Mouse (Mus musculus): ENCODE results near the gene Hyal1.

Hyal1 gene

DNA sequence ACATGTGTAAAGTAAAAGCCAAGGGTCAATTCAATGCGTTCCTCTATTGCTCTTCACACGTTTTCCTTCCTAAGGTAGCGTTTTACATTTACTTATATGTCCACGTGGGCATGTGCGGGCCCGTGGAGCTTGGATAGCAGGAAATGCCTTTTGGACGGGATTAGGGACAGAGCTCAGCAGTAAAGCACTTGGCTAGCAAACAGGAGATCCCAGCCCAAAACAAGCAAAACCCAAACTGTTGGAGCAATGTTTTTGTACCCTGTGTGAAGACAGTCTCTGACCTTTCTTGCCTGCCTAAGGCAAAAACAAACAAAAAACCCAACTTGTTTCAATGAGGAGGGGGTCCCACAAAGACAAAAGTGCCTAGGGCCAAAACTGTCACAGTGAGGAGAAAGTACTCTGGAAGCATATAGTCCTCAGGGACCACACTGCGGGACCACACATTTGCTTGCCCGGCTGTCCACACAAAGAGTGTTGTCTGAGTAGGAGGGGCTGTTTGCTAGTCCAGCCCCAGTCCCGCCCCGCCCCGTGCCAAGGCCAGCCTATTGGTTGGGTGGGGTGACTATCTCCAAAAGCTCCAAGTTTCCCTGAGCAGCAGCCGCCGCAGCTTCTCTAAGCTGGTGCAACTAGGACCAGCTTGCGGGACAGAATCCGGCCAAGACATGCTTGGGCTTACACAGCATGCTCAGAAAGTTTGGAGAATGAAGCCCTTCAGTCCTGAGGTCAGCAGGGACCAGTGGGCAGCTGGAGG, at the start of gene Hyal1:
Gene Hyal1 (plus strand): TSS at position 571 of the 751 bp plus-strand sequence.
- DNase-seq, result peak; percentile 94

DNA sequence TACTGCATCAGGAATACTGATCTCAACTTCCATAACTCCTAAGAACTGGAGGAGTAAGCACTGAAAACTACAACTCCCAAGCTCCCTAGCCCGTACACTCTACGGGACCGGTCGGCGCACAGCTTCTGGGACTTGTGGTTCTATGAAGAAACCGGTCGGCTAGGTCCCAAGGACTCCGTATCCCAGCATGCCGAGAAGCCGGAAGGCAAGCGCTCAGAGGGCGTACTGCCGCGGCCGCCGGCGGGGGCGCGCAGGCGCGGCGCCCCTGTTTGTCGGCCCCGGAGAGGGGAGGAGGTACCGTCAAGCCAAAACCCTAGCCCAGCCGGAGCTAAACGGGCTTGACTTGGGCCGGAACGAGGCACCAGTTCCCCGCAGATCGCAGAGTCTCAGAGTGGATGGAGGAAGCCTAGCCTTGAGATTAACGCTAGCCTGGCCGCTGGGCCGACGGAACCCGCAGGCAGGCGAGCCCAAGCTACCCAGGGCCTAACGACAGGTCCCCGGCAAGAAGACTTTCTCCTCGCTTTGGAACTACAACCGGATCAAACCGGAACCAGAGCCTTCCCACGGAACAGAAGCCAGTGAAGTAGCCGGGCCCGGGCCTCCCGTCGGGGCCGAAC, 42.8 kb upstream of the Hyal1 start, which contains the start of gene Tmem115:
Gene Tmem115 (plus strand): TSS at position 155 of the 617 bp plus-strand sequence.
- DNase-seq, result peak; percentile 96

DNA sequence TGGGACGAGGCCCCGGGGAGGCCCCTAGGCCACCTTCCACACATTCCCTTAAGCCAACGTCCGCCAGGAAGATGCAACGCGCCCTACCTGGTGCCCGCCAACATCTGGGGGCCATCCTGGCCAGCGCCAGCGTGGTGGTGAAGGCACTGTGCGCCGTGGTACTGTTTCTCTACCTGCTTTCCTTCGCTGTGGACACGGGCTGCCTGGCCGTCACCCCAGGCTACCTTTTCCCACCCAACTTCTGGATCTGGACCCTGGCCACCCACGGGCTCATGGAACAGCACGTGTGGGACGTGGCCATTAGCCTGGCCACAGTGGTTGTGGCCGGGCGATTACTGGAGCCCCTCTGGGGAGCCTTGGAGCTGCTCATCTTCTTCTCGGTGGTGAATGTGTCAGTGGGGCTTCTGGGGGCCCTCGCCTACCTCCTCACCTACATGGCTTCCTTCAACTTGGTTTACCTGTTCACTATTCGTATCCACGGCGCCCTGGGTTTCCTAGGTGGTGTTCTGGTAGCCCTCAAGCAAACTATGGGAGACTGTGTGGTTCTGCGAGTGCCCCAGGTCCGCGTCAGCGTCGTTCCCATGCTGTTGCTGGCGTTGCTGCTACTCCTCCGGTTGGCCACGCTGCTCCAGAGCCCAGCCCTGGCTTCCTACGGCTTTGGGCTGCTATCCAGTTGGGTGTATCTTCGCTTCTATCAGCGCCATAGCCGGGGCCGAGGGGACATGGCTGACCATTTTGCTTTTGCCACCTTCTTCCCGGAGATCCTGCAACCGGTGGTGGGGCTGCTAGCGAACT, 42.1 kb upstream of the Hyal1 start:
- DNase-seq, result peak; percentile 48

DNA sequence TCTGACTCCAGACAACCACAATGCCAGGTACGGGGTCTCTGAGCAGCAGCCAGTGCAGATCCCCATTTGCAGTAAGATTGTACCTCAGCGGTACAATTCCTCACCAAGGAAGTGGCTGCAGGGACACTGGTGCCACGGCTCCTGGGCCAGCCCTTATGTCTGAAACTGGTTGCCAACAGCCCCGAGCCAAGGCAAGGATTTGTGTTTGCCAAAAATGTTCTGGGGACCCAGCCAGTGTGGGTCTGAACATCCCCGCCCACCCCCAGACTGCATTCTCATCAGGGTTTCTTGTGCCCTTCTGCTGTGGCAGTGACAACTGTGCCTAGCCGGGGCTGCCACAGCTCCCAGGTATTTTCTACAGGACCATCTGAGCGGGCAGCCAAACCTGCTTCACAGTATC, 38.5 kb upstream of the Hyal1 start:
- DNase-seq, result no peak

DNA sequence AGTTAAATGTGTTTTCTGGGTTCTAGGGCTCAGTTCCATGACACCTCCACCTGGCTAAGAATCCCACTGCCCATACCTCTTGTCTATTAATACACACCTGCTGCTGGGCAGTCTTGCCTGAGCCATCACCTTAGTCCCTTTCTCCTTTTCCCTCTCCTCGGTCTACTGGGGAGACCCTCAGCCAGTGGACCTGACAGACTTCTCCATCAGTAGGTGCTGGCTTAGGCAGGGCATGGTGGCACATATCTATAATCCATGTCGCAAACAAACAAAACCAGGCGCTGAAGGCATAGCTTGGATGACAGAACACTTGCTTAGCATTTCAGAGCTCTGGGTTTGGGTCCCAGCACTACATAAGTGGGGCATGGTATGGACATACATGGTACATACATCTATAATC, 38.0 kb upstream of the Hyal1 start:
- no peak for DNase-seq

DNA sequence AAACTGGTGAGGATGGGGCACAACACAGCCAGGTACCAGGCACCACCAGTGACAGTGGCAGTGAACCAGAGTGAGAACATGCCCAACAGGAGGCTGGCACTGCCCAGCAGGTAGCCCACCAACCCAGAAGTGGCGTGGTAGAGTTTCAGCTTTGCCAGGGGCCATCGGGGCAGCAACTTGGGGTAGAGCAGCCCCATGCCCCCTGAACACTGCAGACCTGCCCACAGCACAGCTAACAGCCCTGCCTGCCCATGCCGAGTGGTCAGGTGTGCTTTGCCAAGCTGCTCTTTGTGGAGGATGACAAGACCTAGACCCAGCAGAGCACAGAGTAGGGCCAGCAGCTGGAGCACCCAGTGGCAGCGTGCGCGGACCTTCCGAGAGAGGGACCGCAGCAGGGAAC, 36.8 kb upstream of the Hyal1 start:
- DNase-seq, result no peak

DNA sequence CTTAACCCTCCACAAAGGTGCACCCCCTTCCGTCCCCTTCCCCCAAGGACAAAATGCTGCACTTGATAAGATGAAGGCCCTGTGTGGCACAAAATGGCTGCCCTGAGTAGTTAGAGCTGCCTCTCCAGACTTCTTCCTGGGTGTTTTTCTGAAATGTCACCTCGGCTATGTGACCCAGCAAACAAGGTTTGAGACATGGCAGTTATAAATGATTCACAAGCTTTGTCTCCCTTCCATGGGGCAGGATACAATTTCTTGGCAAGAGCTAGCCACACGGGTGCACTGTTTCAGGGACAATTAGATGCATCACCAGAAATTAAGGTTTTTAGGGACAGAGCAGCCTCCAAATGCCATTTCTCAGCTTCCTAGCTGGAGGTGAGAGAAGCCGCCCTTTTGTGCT, 36.3 kb upstream of the Hyal1 start:
- DNase-seq, result no peak

DNA sequence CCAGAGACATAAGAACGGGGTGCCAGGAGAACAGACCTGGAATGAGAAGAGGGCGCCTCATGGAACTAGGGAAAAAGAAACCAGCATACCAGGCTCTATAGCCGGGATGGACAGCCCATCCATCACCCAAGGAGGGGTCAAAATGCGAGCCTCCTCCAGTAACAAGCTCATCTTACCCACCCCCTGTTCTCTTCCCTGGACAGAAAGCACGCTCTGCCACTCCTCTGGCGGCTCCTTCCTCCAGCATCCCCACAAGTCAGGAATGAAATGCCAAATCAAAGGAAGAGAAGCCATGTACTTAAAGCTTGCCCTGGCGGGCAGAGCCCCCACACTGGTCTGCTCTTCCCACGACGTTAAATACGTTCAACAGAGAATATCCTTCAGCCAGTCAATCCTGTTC, 35.7 kb upstream of the Hyal1 start:
- no peak for DNase-seq

DNA sequence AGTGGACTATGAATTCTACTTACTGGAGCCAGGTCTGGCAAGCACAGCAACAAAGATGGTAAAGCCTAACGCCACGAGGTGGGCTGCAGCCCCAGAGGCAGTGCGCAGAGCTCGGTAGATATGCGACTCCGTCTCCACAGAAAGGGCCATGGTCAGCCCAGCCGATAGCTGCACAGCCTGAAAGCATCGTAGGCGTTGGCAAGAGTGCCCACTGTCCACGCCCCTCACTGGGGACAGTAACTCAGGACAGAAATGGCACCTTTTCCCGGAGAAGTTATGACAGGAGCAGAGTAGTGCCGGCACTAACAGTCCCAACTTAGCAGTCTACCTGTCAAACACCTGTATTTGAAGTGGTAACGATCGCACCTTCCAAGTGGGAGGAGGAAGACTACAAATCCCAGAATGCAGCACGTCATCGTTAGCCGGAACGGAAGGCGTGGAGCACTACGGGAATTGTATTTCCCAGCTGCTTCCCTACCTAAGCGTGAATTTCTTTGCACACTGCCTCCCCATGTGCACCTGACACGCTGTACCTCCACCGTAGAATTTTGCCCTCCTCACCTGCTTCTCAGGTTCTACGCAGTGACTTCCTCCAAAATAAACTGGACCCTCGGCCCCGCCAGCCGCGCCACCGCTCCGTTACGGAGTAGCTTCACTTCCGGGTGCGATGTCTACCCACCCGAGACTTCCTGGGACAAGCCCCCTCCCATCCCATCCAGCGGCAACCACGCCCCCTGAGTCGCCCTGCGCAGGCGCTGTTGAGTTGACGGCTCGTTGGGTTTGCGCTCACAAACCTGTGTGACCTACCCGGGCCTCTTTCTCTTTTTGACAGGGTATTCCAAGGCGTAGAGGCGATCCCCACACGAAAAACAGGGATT, 35.0 kb upstream of the Hyal1 start, which contains the start of the genes Cyb561d2 and Nprl2:
Gene Cyb561d2 (minus strand): TSS at position 720 of the 878 bp plus-strand sequence.
Gene Nprl2 (plus strand): TSS at position 753 of the 878 bp plus-strand sequence.
- peak; percentile 97 for DNase-seq

DNA sequence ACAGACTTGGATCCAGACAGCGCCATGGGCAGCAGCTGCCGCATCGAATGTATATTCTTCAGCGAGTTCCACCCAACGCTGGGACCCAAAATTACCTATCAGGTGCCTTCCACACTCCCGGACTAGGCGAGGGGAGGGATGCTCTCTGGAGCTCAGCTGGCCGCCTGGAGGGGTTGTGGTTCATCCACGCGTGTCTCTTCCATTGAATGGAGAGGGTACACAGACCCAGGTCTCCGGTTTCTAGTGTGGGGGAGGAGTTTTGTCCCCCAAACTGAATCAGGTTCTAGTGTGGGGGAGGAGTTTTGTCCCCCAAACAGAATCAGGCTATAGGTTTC, 34.4 kb upstream of the Hyal1 start:
- DNase-seq, result no peak

DNA sequence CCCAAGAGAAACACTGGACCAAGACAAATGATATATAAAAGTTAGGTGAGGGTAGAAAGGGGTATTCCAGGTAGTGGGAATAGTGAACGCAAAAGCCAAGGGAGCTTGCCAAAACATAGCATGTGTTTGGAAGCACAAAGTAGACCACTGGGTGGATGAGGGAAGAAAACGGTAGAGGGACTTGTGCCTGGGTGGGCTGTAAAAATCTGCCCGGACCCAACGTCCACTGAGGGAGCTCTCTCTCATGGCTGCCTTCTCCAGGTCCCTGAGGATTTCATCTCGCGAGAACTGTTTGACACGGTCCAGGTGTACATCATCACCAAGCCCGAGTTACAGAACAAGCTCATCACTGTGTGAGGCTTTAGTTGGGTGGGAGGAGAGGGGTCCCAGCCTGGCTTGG, 34.0 kb upstream of the Hyal1 start:
- DNase-seq, result no peak

DNA sequence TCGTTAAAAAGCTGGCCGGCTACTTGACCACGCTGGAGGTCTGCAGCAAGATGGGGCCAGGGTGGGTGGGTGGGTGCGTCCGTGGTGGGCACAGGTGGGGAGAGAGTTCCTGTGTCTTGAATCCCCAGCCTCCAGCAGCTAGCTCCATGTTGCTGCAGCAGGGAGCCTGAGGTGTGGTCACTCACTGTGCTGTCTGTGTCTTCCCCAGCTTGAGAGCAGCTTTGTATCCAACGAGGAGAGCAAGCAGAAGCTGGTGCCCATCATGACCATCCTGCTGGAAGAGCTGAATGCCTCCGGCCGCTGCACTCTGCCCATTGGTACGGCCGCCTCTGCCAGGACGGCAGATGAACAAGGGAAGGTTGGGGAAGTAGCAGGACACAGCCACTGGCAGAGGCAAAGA, 33.4 kb upstream of the Hyal1 start:
- DNase-seq, result no peak

DNA sequence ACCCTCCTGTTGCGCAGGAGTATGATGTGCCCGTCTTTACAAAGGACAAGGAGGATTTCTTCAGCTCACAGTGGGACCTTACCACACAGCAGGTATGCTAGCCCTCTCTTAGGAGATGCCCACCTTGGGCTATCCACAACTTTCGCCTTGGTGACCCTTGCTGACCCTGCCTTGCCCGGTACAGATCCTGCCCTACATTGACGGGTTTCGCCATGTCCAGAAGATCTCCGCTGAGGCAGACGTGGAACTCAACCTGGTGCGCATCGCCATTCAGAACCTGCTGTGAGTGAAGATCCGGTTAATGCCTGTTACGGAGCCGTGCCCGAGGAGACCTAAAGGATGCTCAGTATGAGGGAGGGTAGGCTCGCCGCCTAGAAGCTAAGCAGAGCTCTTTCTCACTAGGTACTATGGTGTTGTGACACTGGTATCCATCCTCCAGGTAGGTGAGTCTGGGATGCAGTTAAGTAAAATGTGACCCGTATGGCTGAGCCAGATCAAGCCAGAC, 32.5 kb upstream of the Hyal1 start:
- DNase-seq, result no peak

DNA sequence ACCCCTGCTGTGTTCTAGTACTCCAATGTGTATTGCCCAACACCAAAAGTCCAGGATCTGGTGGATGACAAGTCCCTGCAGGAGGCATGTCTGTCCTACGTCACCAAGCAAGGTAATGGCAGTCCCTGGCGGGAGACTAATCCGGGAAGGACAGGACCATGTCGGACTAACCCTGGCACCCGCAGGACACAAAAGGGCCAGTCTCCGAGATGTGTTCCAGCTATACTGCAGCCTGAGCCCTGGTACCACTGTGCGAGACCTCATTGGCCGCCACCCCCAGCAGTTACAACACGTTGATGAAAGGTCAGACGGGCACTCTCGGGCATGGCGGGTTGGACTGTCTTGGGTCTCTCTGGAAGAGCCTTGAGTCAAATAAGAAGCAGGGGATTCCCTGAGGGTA, 32.0 kb upstream of the Hyal1 start:
- DNase-seq, result no peak

DNA sequence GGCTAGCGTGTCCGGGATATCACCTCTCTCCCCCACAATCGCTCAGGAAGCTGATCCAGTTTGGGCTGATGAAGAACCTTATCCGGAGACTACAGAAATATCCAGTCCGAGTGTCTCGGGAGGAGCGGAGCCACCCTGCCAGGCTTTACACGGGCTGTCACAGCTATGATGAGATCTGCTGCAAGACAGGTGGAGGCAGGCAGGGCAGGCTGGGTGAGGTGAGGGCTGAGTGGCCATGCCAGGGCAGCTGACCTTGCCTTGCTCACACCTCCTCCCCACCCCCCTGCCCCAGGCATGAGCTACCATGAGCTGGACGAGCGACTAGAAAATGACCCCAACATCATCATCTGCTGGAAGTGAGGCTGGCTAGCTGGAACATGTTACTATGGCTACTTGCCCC, 31.5 kb upstream of the Hyal1 start:
- DNase-seq, result no peak

DNA sequence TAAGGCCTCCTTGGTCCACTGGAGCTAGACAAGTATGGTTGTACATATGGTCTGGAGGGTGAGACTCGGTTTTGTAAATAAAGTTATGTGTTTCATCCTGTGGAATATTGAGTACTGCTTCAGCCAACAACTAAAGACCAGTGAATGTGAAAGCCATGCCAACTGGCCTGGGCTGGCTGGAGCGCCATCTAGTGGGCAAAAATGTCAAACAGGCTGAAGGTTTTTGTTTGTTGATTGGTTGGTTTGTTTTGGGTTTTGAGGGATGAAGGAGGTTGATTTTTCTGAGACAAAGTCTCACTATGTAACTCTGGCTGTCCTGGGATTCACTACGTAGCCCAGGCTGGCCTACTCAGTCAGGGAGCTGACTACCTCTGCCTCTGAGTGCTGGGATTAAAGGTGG, 31.1 kb upstream of the Hyal1 start:
- DNase-seq, result peak; percentile 88

DNA sequence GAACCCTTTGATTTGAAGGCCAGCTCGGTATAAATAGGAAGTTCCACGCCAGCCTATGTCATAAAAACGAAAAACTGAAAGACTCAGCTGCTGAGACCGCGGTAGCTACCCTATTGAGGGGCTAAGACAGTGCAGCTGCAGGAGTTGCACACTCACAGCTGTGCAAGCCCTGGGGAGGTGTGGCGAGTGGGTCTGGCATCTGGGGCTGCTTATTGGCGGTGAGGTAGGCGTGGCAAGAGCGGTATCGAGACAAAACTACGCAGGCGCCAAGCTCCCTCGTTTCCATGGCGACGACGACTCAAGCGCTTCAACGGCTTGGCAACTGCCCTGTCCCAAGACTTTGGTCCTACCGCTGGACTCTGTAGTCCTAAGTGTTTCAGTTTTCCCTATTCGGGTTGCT, 29.7 kb upstream of the Hyal1 start, which contains the start of gene Zmynd10:
Gene Zmynd10 (plus strand): TSS at position 273 of the 400 bp plus-strand sequence.
- peak; percentile 95 for DNase-seq

DNA sequence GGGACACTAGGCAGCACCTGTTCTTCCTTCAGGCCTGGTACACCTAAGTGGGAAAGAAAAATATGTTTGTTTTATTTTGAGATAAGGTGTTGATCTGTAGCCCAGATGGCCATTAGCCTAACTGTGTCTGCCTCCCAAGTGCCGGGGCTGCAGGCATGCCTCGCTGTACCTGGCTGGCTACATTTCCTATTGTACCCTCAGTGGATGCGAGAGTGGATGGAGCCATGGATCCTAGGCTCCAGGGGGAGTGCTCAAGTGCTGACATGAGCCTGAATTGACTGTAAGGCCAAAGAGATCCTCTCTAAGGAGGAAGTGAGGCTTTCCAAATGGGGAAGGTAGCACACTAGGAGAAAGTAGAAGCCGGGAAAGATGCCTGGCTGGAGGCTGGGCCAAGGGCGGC, 28.8 kb upstream of the Hyal1 start:
- no peak for DNase-seq

DNA sequence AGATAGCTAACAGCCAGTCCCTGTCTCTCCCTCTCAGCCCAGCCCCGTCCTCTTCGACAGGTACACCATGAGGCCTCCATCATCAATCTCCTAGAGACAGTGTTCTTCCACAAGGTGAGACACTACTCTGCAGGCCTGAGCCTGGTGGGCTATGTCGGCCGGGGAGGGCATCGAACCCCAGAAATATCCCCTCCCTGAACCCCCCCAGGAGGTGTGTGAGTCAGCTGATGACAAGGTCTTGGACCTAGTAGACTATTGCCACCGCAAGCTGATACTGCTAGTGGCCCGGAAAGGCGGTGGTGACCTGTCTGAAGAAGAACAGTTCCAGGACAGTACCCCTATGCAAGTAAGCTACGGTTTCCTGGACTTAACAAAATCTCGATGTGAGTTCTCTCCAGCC, 27.9 kb upstream of the Hyal1 start:
- DNase-seq, result no peak

DNA sequence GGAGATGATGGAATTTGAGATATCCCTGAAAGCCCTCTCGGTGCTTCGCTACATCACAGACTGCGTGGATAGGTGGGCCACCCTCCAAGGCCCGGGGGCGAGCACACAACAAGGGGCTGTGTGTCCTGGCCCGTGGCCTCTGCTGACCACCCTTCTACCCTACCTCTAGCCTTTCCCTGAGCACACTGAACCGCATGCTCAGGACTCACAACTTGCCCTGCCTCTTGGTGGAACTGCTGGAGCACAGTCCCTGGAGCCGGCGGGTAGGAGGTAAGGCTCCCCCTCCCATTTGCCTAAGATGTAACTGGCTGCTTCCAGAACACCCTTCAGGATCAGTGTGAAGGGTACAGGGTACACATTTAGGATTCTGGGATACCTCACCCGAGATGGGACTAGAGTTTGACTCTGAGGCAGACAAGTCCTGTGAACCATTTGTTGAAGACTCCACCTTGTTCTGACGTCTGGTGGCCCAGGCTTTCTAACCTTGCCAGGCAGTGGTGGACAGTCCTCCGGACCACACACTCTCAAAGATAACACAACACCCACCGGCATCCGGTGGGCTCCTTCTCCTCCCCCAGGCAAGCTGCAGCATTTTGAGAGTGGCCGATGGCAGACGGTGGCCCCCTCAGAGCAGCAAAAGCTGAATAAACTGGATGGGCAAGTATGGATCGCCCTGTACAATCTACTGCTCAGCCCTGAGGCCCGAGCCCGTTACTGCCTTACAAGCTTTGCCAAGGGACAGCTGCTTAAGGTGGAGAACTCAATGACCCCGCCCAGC, 27.2 kb upstream of the Hyal1 start:
- DNase-seq, result no peak

DNA sequence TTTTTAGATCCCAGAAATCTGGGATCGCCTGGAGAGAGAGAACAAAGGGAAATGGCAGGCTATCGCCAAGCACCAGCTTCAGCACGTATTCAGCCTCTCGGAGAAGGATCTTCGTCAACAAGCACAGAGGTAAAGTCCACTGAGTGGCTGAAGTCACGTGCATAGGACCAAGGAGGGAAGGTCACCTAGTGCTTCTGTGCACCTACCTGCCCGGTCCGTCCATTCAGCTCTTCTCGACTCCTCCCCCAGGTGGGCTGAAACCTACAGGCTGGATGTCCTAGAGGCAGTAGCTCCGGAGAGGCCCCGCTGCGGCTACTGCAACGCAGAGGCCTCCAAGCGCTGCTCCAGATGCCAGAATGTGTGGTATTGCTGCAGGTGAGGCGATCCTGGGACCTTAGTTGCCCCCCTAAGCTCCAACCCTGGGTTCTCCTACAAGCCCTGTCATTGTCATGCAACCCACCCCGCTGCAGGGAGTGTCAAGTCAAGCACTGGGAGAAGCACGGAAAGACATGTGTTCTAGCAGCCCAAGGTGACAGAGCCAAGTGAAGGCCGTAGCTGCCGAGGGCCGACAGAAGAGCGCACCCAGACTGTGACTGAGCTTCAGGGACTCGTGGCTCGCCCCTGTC, 26.1 kb upstream of the Hyal1 start:
- DNase-seq, result peak; percentile 44

Measured in lung, postnatal 10 days (tissue).